In the genomic region with DNA sequence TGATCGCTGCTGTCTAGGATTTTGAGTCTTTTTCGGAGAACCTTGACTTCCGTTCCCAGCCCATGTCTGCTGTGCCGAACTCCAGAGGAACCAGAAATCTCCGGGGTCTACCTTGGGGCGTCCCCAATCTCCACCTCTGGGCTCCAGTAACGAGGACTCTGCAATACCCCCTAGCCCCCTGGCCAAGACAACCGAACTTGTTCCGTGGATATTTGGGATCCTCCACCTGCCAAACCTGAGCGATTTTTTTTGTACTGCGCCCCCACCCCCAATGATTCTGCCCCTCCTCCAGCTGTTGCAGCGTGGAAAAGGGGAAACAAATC, we compare ENCODE assay signal across 11 mouse cellular contexts. TPM values are rescaled to one million over a fixed set of nuclear protein-coding genes. Genes with fewer than 3 reads are reported as not detected.
A peak's percentile ranks its signal among the peaks of the same experiment; 100 is the strongest.
DNase-seq lines count a peak whose midpoint lies in the region; ATAC-seq and TF ChIP-seq lines count a peak whose summit lies in the region.
"Had no signal": no experiment of that assay in that cellular context is flagged by ENCODE, and none has a peak within 500 bp of the region (broad histone marks: within the 10 kb centered on the region; RNA-seq: fewer than 3 reads in every experiment).

No protein-coding gene starts in this region.

- no peaks in the 10 kb centered on the region for H3K27me3 ChIP-seq in heart, embryonic 14.5 days (ENCODE audit: control insufficient read depth, insufficient read depth, low read length)
- H3K27me3 ChIP-seq in hindbrain, embryonic 14.5 days (ENCODE audit: control insufficient read depth, insufficient read depth, low read length): no peaks in the 10 kb centered on the region
- H3K27me3 ChIP-seq in midbrain, embryonic 13.5 days: peaks cover 7% of the 10 kb centered on the region; the same call in 1 of the 2 replicates
- H3K27me3 ChIP-seq in thymus, adult 2 months (ENCODE audit: control insufficient read depth, insufficient read depth, low read length): no peaks in the 10 kb centered on the region

- peak overlapping the region; percentile 65 to 68 for H3K4me3 ChIP-seq in heart, embryonic 14.5 days (ENCODE audit: control insufficient read depth in 1 of 2, insufficient read depth in 1 of 2, low read depth in 1 of 2, low read length in 2 of 2)
- peak overlapping the region; percentile 63 for H3K4me3 ChIP-seq in cortical plate, adult 2 months (ENCODE audit: insufficient read depth, low read length)
- H3K4me3 ChIP-seq in hindbrain, embryonic 14.5 days (replicated peaks; ENCODE audit: low read length): peak overlapping the region; percentile 60
- H3K4me3 ChIP-seq in midbrain, embryonic 13.5 days (replicated peaks): peak overlapping the region; percentile 61
- no peak overlapping the region for H3K4me3 ChIP-seq in thymus, adult 2 months (ENCODE audit: control insufficient read depth, insufficient read depth, low read length)

- no peak for TF ChIP-seq POLR2A in cortical plate, adult 2 months (IDR thresholded peaks at IDR 0.05; ENCODE audit: extremely low read depth, insufficient read depth, low read length)
- no peak for TF ChIP-seq POLR2A in thymus, adult 2 months (IDR thresholded peaks at IDR 0.05; ENCODE audit: control insufficient read depth, extremely low read depth, insufficient read depth, low read length, poor library complexity)

- peaks cover 3 to 4% of the 10 kb centered on the region in 2 experiments; a peak in 1 of 4 replicates for H3K4me1 ChIP-seq in heart, embryonic 14.5 days (ENCODE audit: control insufficient read depth in 2 of 2, insufficient read depth in 2 of 2, low read length in 2 of 2)
- H3K4me1 ChIP-seq in cortical plate, adult 2 months (ENCODE audit: control insufficient read depth, insufficient read depth, low read length): peaks cover 1% of the 10 kb centered on the region; the same call in 1 of the 2 replicates
- H3K4me1 ChIP-seq in hindbrain, embryonic 14.5 days (replicated peaks; ENCODE audit: control insufficient read depth, insufficient read depth, low read length): peaks cover 7% of the 10 kb centered on the region; the same call in 1 of the 2 replicates
- 0 out of 2 replicates have a peak, but pooled peaks cover 7% of the 10 kb centered on the region for H3K4me1 ChIP-seq in midbrain, embryonic 13.5 days (replicated peaks)
- no peaks in the 10 kb centered on the region for H3K4me1 ChIP-seq in thymus, adult 2 months (replicated peaks; ENCODE audit: control insufficient read depth, insufficient read depth, low read length)

- H3K9ac ChIP-seq in heart, embryonic 14.5 days (ENCODE audit: low read length): peak overlapping the region; percentile 74
- peak overlapping the region; percentile 72 for H3K9ac ChIP-seq in hindbrain, embryonic 14.5 days
- H3K9ac ChIP-seq in midbrain, embryonic 13.5 days (replicated peaks): peak overlapping the region; percentile 72

- DNase-seq in heart, postnatal 14 days: no peak
- no peak for DNase-seq in hindbrain, embryonic 14.5 days (ENCODE audit: low spot score)
- DNase-seq in cerebellum, adult 18-20 months: no peak
- no peak for DNase-seq in thymus, adult 2 months
- DNase-seq in kidney, postnatal 14 days: no peak
- DNase-seq: lung, postnatal 36 days had no signal

- H3K36me3 ChIP-seq in heart, embryonic 14.5 days (ENCODE audit: control insufficient read depth, insufficient read depth, low read length): peaks cover 7% of the 10 kb centered on the region; the same call in 1 of the 2 replicates
- H3K36me3 ChIP-seq in hindbrain, embryonic 14.5 days (replicated peaks; ENCODE audit: control insufficient read depth, insufficient read depth): peaks cover 6% of the 10 kb centered on the region; the same call in 1 of the 2 replicates
- peaks cover 3% of the 10 kb centered on the region; the same call in 1 of the 2 replicates for H3K36me3 ChIP-seq in midbrain, embryonic 13.5 days
- H3K36me3 ChIP-seq in thymus, adult 2 months (ENCODE audit: control insufficient read depth, insufficient read depth, low read length): no peaks in the 10 kb centered on the region

- intact Hi-C loops in heart, postnatal 14 days (cut with DNase I): no loop called here

- no peaks in the 10 kb centered on the region for H3K9me3 ChIP-seq in heart, embryonic 14.5 days (ENCODE audit: control insufficient read depth, low read length)
- H3K9me3 ChIP-seq in hindbrain, embryonic 14.5 days (ENCODE audit: control insufficient read depth, low read length): no peaks in the 10 kb centered on the region
- no peaks in the 10 kb centered on the region for H3K9me3 ChIP-seq in midbrain, embryonic 13.5 days

- peak overlapping the region; percentile 79 for H3K4me2 ChIP-seq in heart, embryonic 14.5 days (ENCODE audit: low read length)
- H3K4me2 ChIP-seq in hindbrain, embryonic 14.5 days (replicated peaks): peak overlapping the region; percentile 75
- peak overlapping the region; percentile 84 for H3K4me2 ChIP-seq in midbrain, embryonic 13.5 days (replicated peaks)

- H3K27ac ChIP-seq in heart, embryonic 14.5 days (replicated peaks in 1 of 2; ENCODE audit: control insufficient read depth in 1 of 2, insufficient read depth in 1 of 2, low read depth in 2 of 2, low read length in 2 of 2): peak overlapping the region; percentile 56 to 73
- peak overlapping the region; percentile 31; the same call in 1 of the 2 replicates for H3K27ac ChIP-seq in cortical plate, adult 2 months (ENCODE audit: insufficient read depth, low read length)
- H3K27ac ChIP-seq in hindbrain, embryonic 14.5 days: peak overlapping the region; percentile 61; the same call in 1 of the 2 replicates
- peak overlapping the region; percentile 16; the same call in 1 of the 2 replicates for H3K27ac ChIP-seq in midbrain, embryonic 13.5 days
- no peak overlapping the region for H3K27ac ChIP-seq in thymus, adult 2 months (ENCODE audit: control insufficient read depth, insufficient read depth, low read length)

- 0% methylated on average over 12 of the region's 12 CpGs for WGBS in heart, embryonic 14.5 days
- WGBS in hindbrain, embryonic 14.5 days: under 1% methylated on average over 12 of the region's 12 CpGs
- 0% methylated on average over 12 of the region's 12 CpGs for WGBS in midbrain, embryonic 13.5 days
- 3% methylated on average over 12 of the region's 12 CpGs for WGBS in thymus, adult 2 months

- TF ChIP-seq CTCF in cortical plate, adult 2 months (IDR thresholded peaks at IDR 0.05; ENCODE audit: extremely low read depth, insufficient read depth, low read length): no peak
- TF ChIP-seq CTCF in thymus, adult 2 months (IDR thresholded peaks at IDR 0.05; ENCODE audit: borderline replicate concordance, control insufficient read depth, extremely low read depth, insufficient read depth, low read length, poor library complexity): no peak

- ATAC-seq in heart, embryonic 14.5 days (ENCODE audit: insufficient number of reproducible peaks, insufficient read depth, low FRiP score, low read depth): peak; percentile 34; the same call in 1 of the 2 replicates
- ATAC-seq in hindbrain, embryonic 14.5 days (ENCODE audit: low FRiP score): peak; percentile 68
- ATAC-seq in midbrain, embryonic 13.5 days: peak; percentile 84
- ATAC-seq: CD4-positive, CD25-positive, alpha-beta regulatory T cell, adult 4 months had no signal

RNA-seq across cellular contexts. Expression of a gene that starts 0.2 kb away (rescaled TPM):
- polyA plus RNA-seq in heart, embryonic 14.5 days (2014; fragmentation: Nextera tagmentation; extraction: Ambion mirVana): 4.9 and 5.3 TPM in 2 replicates
- total RNA-seq in heart, postnatal 14 days (2021): 1 to 10 TPM; 1.6 to 1.7 TPM
- polyA plus RNA-seq in cortical plate, adult 2 months (2012; rRNA removed): 13.4 and 16.4 TPM in 2 replicates
- polyA plus RNA-seq in hindbrain, embryonic 14.5 days (2014; fragmentation: Nextera tagmentation; extraction: Ambion mirVana): 5.7 and 7.1 TPM in 2 replicates
- polyA plus RNA-seq in midbrain, embryonic 13.5 days (2015; fragmentation: Nextera tagmentation; extraction: Ambion mirVana): 5.5 and 6.5 TPM in 2 replicates
- polyA plus RNA-seq in thymus, adult 2 months (2012; rRNA removed): 0.03 TPM in 1 of 2 replicates, not detected in the other
- total RNA-seq: gastrocnemius, postnatal 25 days had no signal
- polyA plus RNA-seq: CD4-positive, CD25-positive, alpha-beta regulatory T cell, adult 4 months had no signal

Comparison
In these comparisons a context has a peak if more than half of its experiments do, and no peak if none do; other contexts are left out.
1. ATAC-seq: peak in every context shown above with its lines; median percentile 84 in midbrain, embryonic 13.5 days; 68 in hindbrain, embryonic 14.5 days; 34 in heart, embryonic 14.5 days.